Mouse (Mus musculus): ENCODE results near the gene Aldh3b2. TPM values are rescaled to one million over a fixed set of nuclear protein-coding genes. Genes with fewer than 3 reads are reported as not detected.

Gene Aldh3b2
- polyA plus RNA-seq, 2 experiments, result 14.5 to 28.1 TPM

- Histone ChIP-seq H3K4me3 (replicated peaks; ENCODE audit: low read length) (no peak overlapping the region), H3K9ac (ENCODE audit: low read depth, low read length, severe bottlenecking) (no peak overlapping the region), H3K4me2 (replicated peaks; ENCODE audit: low read depth, low read length, severe bottlenecking) (no peak overlapping the region), H3K27me3 (ENCODE audit: control insufficient read depth, insufficient read depth, low read length) (no peaks in the 10 kb centered on the region), H3K36me3 (ENCODE audit: control insufficient read depth, insufficient read depth, low read length) (peaks cover 49% of the 10 kb centered on the region), H3K4me1 (ENCODE audit: control insufficient read depth, insufficient read depth, low read length) (peaks cover 8% of the 10 kb centered on the region), H3K9me3 (ENCODE audit: control insufficient read depth, low read length) (no peaks in the 10 kb centered on the region), H3K27ac (replicated peaks; ENCODE audit: low read depth, low read length) (no peak overlapping the region)
- DNase-seq (ENCODE audit: low spot score), result no peak
- 89% methylated on average over 5 of the region's 5 CpGs for WGBS
- no peak for ATAC-seq (ENCODE audit: low FRiP score, low read depth)
- no peak for TF ChIP-seq POLR2A (IDR thresholded peaks at IDR 0.05; ENCODE audit: borderline replicate concordance, extremely low read depth, insufficient read depth, insufficient read length)
Measured at GRCm38 (mm10) chr19:4011086-4011485, 39.0 kb downstream of the Aldh3b2 start.

GRCm38 (mm10) chr19:4012432-4013022 lies 40.4 kb downstream of the Aldh3b2 start, which contains the start of gene Ndufv1:
Ndufv1 (minus strand) TSS chr19:4012806.
- H3K4me2 ChIP-seq (replicated peaks; ENCODE audit: low read depth, low read length, severe bottlenecking), result peak within 1 kb of the TSS; percentile 57
- peak within 1 kb of the TSS; percentile 73 for H3K9ac ChIP-seq (ENCODE audit: low read depth, low read length, severe bottlenecking)
- H3K36me3 ChIP-seq (ENCODE audit: control insufficient read depth, insufficient read depth, low read length), result peaks cover 35% of the 10 kb centered on the region
- no peaks in the 10 kb centered on the region for H3K27me3 ChIP-seq (ENCODE audit: control insufficient read depth, insufficient read depth, low read length)
- no peaks in the 10 kb centered on the region for H3K9me3 ChIP-seq (ENCODE audit: control insufficient read depth, low read length)
- H3K27ac ChIP-seq (replicated peaks; ENCODE audit: low read depth, low read length), result peak within 1 kb of the TSS; percentile 63; the same call in 1 of the 2 replicates
- 1% methylated on average over 45 of the region's 45 CpGs for WGBS
- ATAC-seq (ENCODE audit: low FRiP score, low read depth) (peak; percentile 99), DNase-seq (ENCODE audit: low spot score) (peak; percentile 99)
- no peak for TF ChIP-seq POLR2A (IDR thresholded peaks at IDR 0.05; ENCODE audit: borderline replicate concordance, extremely low read depth, insufficient read depth, insufficient read length)
- peaks cover 8% of the 10 kb centered on the region for H3K4me1 ChIP-seq (ENCODE audit: control insufficient read depth, insufficient read depth, low read length)
- H3K4me3 ChIP-seq (replicated peaks; ENCODE audit: low read length), result peak within 1 kb of the TSS; percentile 89

GRCm38 (mm10) chr19:4013066-4013465 lies 40.9 kb downstream of the Aldh3b2 start:
- peak overlapping the region; percentile 44; the same call in 1 of the 2 replicates for H3K9ac ChIP-seq (ENCODE audit: low read depth, low read length, severe bottlenecking)
- H3K4me3 ChIP-seq (replicated peaks; ENCODE audit: low read length), result peak overlapping the region; percentile 89
- peak overlapping the region; percentile 52 for H3K4me2 ChIP-seq (replicated peaks; ENCODE audit: low read depth, low read length, severe bottlenecking)
- no peaks in the 10 kb centered on the region for H3K27me3 ChIP-seq (ENCODE audit: control insufficient read depth, insufficient read depth, low read length)
- 0 out of 2 replicates have a peak overlapping the region, but pooled peaks have one; percentile 33 for H3K27ac ChIP-seq (replicated peaks; ENCODE audit: low read depth, low read length)
- WGBS, result 22% methylated on average over 9 of the region's 9 CpGs
- H3K9me3 ChIP-seq (ENCODE audit: control insufficient read depth, low read length), result no peaks in the 10 kb centered on the region
- H3K36me3 ChIP-seq (ENCODE audit: control insufficient read depth, insufficient read depth, low read length), result peaks cover 30% of the 10 kb centered on the region
- no peak for TF ChIP-seq POLR2A (IDR thresholded peaks at IDR 0.05; ENCODE audit: borderline replicate concordance, extremely low read depth, insufficient read depth, insufficient read length)
- peak; percentile 28; the same call in 1 of the 2 replicates for ATAC-seq (ENCODE audit: low FRiP score, low read depth)
- DNase-seq (ENCODE audit: low spot score), result no peak
- H3K4me1 ChIP-seq (ENCODE audit: control insufficient read depth, insufficient read depth, low read length), result peaks cover 8% of the 10 kb centered on the region

GRCm38 (mm10) chr19:4014802-4015201 lies 42.7 kb downstream of the Aldh3b2 start:
- H3K4me1 ChIP-seq (ENCODE audit: control insufficient read depth, insufficient read depth, low read length), result peaks cover 10% of the 10 kb centered on the region
- no peak overlapping the region for H3K4me2 ChIP-seq (replicated peaks; ENCODE audit: low read depth, low read length, severe bottlenecking)
- H3K27ac ChIP-seq (replicated peaks; ENCODE audit: low read depth, low read length), result no peak overlapping the region
- no peaks in the 10 kb centered on the region for H3K27me3 ChIP-seq (ENCODE audit: control insufficient read depth, insufficient read depth, low read length)
- ATAC-seq (ENCODE audit: low FRiP score, low read depth) (no peak), DNase-seq (ENCODE audit: low spot score) (no peak)
- H3K9me3 ChIP-seq (ENCODE audit: control insufficient read depth, low read length), result no peaks in the 10 kb centered on the region
- TF ChIP-seq POLR2A (IDR thresholded peaks at IDR 0.05; ENCODE audit: borderline replicate concordance, extremely low read depth, insufficient read depth, insufficient read length), result no peak
- peaks cover 13% of the 10 kb centered on the region; the same call in 1 of the 2 replicates for H3K36me3 ChIP-seq (ENCODE audit: control insufficient read depth, insufficient read depth, low read length)
- H3K9ac ChIP-seq (ENCODE audit: low read depth, low read length, severe bottlenecking), result no peak overlapping the region; the same call in 1 of the 2 replicates
- no peak overlapping the region for H3K4me3 ChIP-seq (replicated peaks; ENCODE audit: low read length)

GRCm38 (mm10) chr19:4015635-4016034 lies 43.5 kb downstream of the Aldh3b2 start:
- H3K27me3 ChIP-seq (ENCODE audit: control insufficient read depth, insufficient read depth, low read length), result no peaks in the 10 kb centered on the region
- H3K36me3 ChIP-seq (ENCODE audit: control insufficient read depth, insufficient read depth, low read length), result peaks cover 5% of the 10 kb centered on the region; the same call in 1 of the 2 replicates
- TF ChIP-seq POLR2A (IDR thresholded peaks at IDR 0.05; ENCODE audit: borderline replicate concordance, extremely low read depth, insufficient read depth, insufficient read length), result no peak
- no peak overlapping the region for H3K9ac ChIP-seq (ENCODE audit: low read depth, low read length, severe bottlenecking)
- H3K4me3 ChIP-seq (replicated peaks; ENCODE audit: low read length), result no peak overlapping the region
- no peak overlapping the region for H3K27ac ChIP-seq (replicated peaks; ENCODE audit: low read depth, low read length)
- H3K4me1 ChIP-seq (ENCODE audit: control insufficient read depth, insufficient read depth, low read length), result peaks cover 10% of the 10 kb centered on the region
- no peaks in the 10 kb centered on the region for H3K9me3 ChIP-seq (ENCODE audit: control insufficient read depth, low read length)
- H3K4me2 ChIP-seq (replicated peaks; ENCODE audit: low read depth, low read length, severe bottlenecking), result no peak overlapping the region
- no peak for DNase-seq (ENCODE audit: low spot score)
- WGBS, result 65% methylated on average over 5 of the region's 5 CpGs
- ATAC-seq (ENCODE audit: low FRiP score, low read depth), result no peak

Data from limb, embryonic 14.5 days (tissue).